Mouse (Mus musculus): ENCODE measurements around the gene Agt. TPM values are rescaled to one million over a fixed set of nuclear protein-coding genes. Genes with fewer than 3 reads are reported as not detected.

Gene Agt
- polyA plus RNA-seq, 1 experiment from 2014 or later = 3.6 TPM

GRCm38 (mm10) chr8:124589393-124589792 is 19.9 kb upstream of the Agt start:
- no peak for TF ChIP-seq CTCF (IDR thresholded peaks at IDR 0.05; ENCODE audit: low read depth)

DNA sequence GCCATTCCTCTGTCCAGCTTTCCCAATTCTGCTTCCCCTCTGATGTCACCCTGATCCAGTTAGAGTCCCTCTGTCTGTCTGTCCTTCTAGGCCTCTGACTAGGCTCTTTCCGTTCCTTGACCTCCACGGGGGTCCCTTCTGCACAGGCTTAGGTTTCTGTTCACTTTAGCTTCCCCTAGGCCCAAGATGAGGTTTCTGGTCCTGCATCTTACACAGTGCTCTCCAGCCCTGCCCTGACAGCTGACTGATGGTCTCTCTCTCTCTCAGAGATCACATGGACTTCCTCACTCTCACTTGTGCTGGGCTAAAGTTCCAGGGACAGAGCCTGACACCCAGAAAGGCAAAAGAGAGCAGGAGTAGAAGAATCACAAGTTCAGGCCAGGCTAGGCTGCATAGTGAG is 17.1 kb upstream of the Agt start:
- H3K4me2 ChIP-seq = no peak overlapping the region
- TF ChIP-seq CTCF (IDR thresholded peaks at IDR 0.05; ENCODE audit: low read depth) = no peak
- H3K9ac ChIP-seq = no peak overlapping the region
- 83% methylated on average over 2 of the region's 2 CpGs for WGBS
- H3K9me3 ChIP-seq (ENCODE audit: low read depth, low read length) = no peaks in the 10 kb centered on the region
- DNase-seq (no peak), ATAC-seq (ENCODE audit: insufficient read depth) (no peak)
- H3K36me3 ChIP-seq (ENCODE audit: insufficient read depth) = no peaks in the 10 kb centered on the region
- H3K27me3 ChIP-seq (ENCODE audit: insufficient read depth, low read length) = no peaks in the 10 kb centered on the region
- 0 out of 2 replicates have a peak overlapping the region, but pooled peaks have one; percentile 13 for H3K27ac ChIP-seq (ENCODE audit: low read depth)
- no peak overlapping the region for H3K4me3 ChIP-seq (ENCODE audit: low read depth, low read length)
- H3K4me1 ChIP-seq (ENCODE audit: insufficient read depth) = peaks cover 4% of the 10 kb centered on the region; the same call in 1 of the 2 replicates

More at GRCm38 (mm10) chr8:124589393-124589792, 19.9 kb upstream of the Agt start:
- H3K4me2 ChIP-seq = no peak overlapping the region
- no peak for ATAC-seq (ENCODE audit: insufficient read depth)
- H3K9me3 ChIP-seq (ENCODE audit: low read depth, low read length) = no peaks in the 10 kb centered on the region
- H3K27ac ChIP-seq (ENCODE audit: low read depth) = no peak overlapping the region
- 69% methylated on average over 4 of the region's 4 CpGs for WGBS
- H3K27me3 ChIP-seq (ENCODE audit: insufficient read depth, low read length) = no peaks in the 10 kb centered on the region
- H3K4me3 ChIP-seq (ENCODE audit: low read depth, low read length) = no peak overlapping the region
- no peak for DNase-seq
- H3K9ac ChIP-seq = no peak overlapping the region
- H3K36me3 ChIP-seq (ENCODE audit: insufficient read depth) = no peaks in the 10 kb centered on the region
- peaks cover 4% of the 10 kb centered on the region; the same call in 1 of the 2 replicates for H3K4me1 ChIP-seq (ENCODE audit: insufficient read depth)

DNA sequence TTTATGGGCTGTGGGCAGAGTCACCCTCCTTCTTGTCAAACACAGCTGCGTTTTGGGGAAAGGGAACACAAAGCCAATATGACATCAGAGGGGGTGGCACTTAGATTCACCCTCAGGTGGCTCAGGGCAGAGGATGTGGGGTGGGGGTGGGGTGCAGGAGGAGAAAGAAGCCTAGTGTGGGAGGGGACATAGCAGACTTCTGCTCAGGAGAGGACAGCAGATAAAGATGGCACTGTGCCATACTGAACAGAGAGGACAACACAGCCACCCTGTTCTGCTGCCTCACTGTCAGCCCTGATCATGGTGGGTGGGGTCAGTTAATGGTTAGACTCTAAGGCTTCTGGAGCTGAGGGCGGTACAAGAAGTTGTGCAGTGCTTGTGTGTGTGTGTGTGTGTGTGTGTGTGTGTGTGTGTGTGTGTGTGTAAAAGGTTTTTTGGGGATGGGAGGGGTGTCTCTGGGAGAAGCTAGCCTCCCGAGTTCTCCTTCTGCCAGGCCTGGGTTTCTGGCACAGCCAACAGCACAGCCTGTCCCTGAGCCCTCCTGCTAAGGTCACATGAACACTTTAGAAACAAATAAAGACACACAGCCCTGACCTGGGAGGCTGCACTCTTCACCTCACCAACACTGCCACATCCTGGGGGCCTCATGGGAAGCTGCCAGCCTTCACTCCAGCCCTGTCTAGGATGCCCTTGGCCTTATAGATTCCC is 16.4 kb upstream of the Agt start:
- H3K9me3 ChIP-seq (ENCODE audit: low read depth, low read length) = no peaks in the 10 kb centered on the region
- no peak for TF ChIP-seq CTCF (IDR thresholded peaks at IDR 0.05; ENCODE audit: low read depth)
- 22% methylated on average over 3 of the region's 3 CpGs for WGBS
- H3K9ac ChIP-seq = no peak overlapping the region
- DNase-seq (peak; percentile 47), ATAC-seq (ENCODE audit: insufficient read depth) (peak; percentile 73)
- 0 out of 2 replicates have a peak overlapping the region, but pooled peaks have one; percentile 50 for H3K27ac ChIP-seq (ENCODE audit: low read depth)
- H3K4me2 ChIP-seq = no peak overlapping the region
- H3K36me3 ChIP-seq (ENCODE audit: insufficient read depth) = no peaks in the 10 kb centered on the region
- no peak overlapping the region for H3K4me3 ChIP-seq (ENCODE audit: low read depth, low read length)
- no peaks in the 10 kb centered on the region for H3K27me3 ChIP-seq (ENCODE audit: insufficient read depth, low read length)
- peaks cover 4% of the 10 kb centered on the region; the same call in 1 of the 2 replicates for H3K4me1 ChIP-seq (ENCODE audit: insufficient read depth)

GRCm38 (mm10) chr8:124576751-124577150 is 7.2 kb upstream of the Agt start:
- WGBS = 33% methylated on average over 1 of the region's 1 CpGs
- peaks cover 5% of the 10 kb centered on the region; the same call in 1 of the 2 replicates for H3K4me1 ChIP-seq (ENCODE audit: insufficient read depth)
- ATAC-seq (ENCODE audit: insufficient read depth) = peak; percentile 70
- H3K27me3 ChIP-seq (ENCODE audit: insufficient read depth, low read length) = no peaks in the 10 kb centered on the region
- DNase-seq = peak; percentile 59
- no peak overlapping the region for H3K4me2 ChIP-seq
- no peak overlapping the region for H3K4me3 ChIP-seq (ENCODE audit: low read depth, low read length)
- no peaks in the 10 kb centered on the region for H3K9me3 ChIP-seq (ENCODE audit: low read depth, low read length)
- H3K36me3 ChIP-seq (ENCODE audit: insufficient read depth) = no peaks in the 10 kb centered on the region
- no peak for TF ChIP-seq CTCF (IDR thresholded peaks at IDR 0.05; ENCODE audit: low read depth)
- peak overlapping the region; percentile 74 for H3K27ac ChIP-seq (ENCODE audit: low read depth)
- H3K9ac ChIP-seq = no peak overlapping the region

DNA sequence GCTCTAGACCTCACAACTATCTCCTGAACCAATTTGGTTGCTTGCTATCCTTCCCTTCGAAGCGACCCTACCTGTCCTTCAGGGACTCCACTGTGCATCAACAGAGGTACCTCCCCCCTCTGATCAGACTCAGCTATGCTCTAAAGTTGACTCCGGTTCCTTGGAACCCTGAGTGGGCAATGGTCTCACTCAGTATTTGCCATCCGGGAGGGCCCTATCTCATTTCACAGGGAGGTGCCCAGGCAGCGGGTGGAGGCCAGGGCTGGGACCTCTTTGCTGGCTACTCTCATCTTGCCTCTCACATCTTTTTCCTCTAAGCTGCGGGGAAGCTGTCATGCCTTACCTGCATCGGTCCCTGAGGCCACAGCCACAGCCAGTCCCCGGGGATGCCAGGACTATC is 6.3 kb upstream of the Agt start, which contains the start of gene Capn9:
Gene Capn9 (plus strand): TSS at position 301 of the 400 bp plus-strand sequence.
- ATAC-seq (ENCODE audit: insufficient read depth) (no peak), DNase-seq (no peak)
- no peak for TF ChIP-seq CTCF (IDR thresholded peaks at IDR 0.05; ENCODE audit: low read depth)
- Histone ChIP-seq H3K27me3 (ENCODE audit: insufficient read depth, low read length) (no peaks in the 10 kb centered on the region), H3K27ac (ENCODE audit: low read depth) (peak within 1 kb of the TSS; percentile 74), H3K9ac (no peak within 1 kb of the TSS), H3K9me3 (ENCODE audit: low read depth, low read length) (no peaks in the 10 kb centered on the region), H3K36me3 (ENCODE audit: insufficient read depth) (no peaks in the 10 kb centered on the region), H3K4me2 (no peak within 1 kb of the TSS), H3K4me1 (ENCODE audit: insufficient read depth) (peaks cover 5% of the 10 kb centered on the region; the same call in 1 of the 2 replicates), H3K4me3 (ENCODE audit: low read depth, low read length) (no peak within 1 kb of the TSS)
- WGBS = 78% methylated on average over 8 of the region's 8 CpGs

DNA sequence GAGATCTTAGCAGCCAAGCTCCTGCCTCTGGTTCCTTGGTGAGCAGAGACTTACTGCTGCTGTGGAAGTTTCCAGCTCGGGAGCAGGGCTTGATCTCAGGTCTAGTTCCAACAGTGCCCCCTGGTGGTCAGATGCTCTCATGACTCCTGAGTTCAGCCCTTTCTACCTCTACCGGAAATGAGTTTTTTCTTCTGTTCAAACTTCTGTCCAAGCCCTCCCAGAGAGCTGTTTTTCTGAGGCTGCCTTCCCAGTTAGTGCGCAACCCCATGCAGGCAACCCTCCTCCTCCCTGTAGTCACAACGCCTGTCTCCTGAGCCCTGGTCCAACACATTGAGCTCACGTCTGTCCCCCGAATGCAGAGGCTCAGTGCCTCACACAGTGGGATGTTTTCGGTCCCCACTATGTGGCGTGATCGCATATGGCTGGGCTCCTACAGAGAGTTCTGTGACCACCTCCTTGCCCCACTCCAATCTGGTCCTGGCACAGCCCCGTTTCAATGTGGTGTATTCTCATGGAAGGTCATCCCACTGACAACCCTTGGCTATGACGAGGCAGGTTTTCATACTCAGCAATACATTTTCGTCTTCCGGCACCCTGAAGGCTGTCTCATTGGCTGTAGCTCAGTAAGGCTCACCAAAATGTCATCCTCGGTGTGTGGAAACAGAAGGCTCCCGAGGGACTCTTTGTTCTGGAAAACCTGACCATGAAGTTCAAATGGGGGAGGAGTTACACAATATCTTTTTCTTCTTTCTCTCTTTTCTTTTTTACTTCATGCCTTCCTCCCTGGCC is 4.2 kb upstream of the Agt start:
- H3K36me3 ChIP-seq (ENCODE audit: insufficient read depth) = no peaks in the 10 kb centered on the region
- H3K4me1 ChIP-seq (ENCODE audit: insufficient read depth) = peaks cover 11% of the 10 kb centered on the region; the same call in 1 of the 2 replicates
- H3K9ac ChIP-seq = no peak overlapping the region
- H3K4me2 ChIP-seq = no peak overlapping the region
- H3K9me3 ChIP-seq (ENCODE audit: low read depth, low read length) = no peaks in the 10 kb centered on the region
- H3K27me3 ChIP-seq (ENCODE audit: insufficient read depth, low read length) = no peaks in the 10 kb centered on the region
- WGBS = 51% methylated on average over 15 of the region's 15 CpGs
- H3K27ac ChIP-seq (ENCODE audit: low read depth) = peak overlapping the region; percentile 80
- DNase-seq (peak; percentile 97), ATAC-seq (ENCODE audit: insufficient read depth) (peak; percentile 50)
- H3K4me3 ChIP-seq (ENCODE audit: low read depth, low read length) = no peak overlapping the region
- peak; percentile 92 for TF ChIP-seq CTCF (IDR thresholded peaks at IDR 0.05; ENCODE audit: low read depth)

DNA sequence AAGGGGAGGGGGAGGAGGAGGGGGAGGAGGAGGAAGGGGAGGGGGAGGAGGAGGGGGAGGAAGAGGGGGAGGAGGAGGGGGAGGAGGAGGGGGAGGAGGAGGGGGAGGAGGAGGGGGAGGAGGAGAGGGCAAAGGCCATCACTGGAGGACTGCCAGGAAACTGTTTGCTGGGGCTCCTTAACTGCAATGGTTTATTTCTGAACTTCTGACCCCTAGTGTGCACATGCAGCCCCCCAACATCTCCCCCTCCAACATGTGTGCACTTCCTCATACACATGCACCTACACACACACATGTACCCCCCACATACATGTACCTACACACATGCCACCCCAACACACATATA is 2.9 kb upstream of the Agt start:
- H3K9me3 ChIP-seq (ENCODE audit: low read depth, low read length) = no peaks in the 10 kb centered on the region
- no peak for TF ChIP-seq CTCF (IDR thresholded peaks at IDR 0.05; ENCODE audit: low read depth)
- no peaks in the 10 kb centered on the region for H3K27me3 ChIP-seq (ENCODE audit: insufficient read depth, low read length)
- H3K27ac ChIP-seq (ENCODE audit: low read depth) = no peak overlapping the region; the same call in 1 of the 2 replicates
- no peak overlapping the region for H3K4me2 ChIP-seq
- H3K4me1 ChIP-seq (ENCODE audit: insufficient read depth) = peaks cover 11% of the 10 kb centered on the region; the same call in 1 of the 2 replicates
- peak; percentile 26 for DNase-seq
- H3K36me3 ChIP-seq (ENCODE audit: insufficient read depth) = no peaks in the 10 kb centered on the region
- H3K9ac ChIP-seq = no peak overlapping the region
- no peak overlapping the region for H3K4me3 ChIP-seq (ENCODE audit: low read depth, low read length)
- ATAC-seq (ENCODE audit: insufficient read depth) = no peak
